Mouse (Mus musculus) bone marrow macrophage, adult 2 months (primary cell): ENCODE results near the gene Tpk1.

ENCODE experiments used
- CTCF ChIP-seq: IDR thresholded peaks from 2 replicates; pipeline ENCODE4 v1.5.1; 2012; ENCODE audit warnings: low read depth, mild to moderate bottlenecking, low read length, moderate library complexity
- POLR2A ChIP-seq: IDR thresholded peaks from 2 replicates; pipeline ENCODE4 v1.6.1; 2012; ENCODE audit warnings: mild to moderate bottlenecking, low read depth, low read length, borderline replicate concordance

- TF ChIP-seq POLR2A (no peak), CTCF (no peak)
These were observed 302.7 kb downstream of the Tpk1 start for GRCm38 (mm10) chr6:43363291-43363820.
